Mouse (Mus musculus) gastrocnemius, postnatal 36 days (tissue): ENCODE measurements around the gene Tnnc2. TPM values are rescaled to one million over a fixed set of nuclear protein-coding genes. Genes with fewer than 3 reads are reported as not detected.
A peak's percentile ranks its signal among the peaks of the same experiment; 100 is the strongest.

Experiments
- DNase-seq, 2 experiments: peaks; one replicate each; pipeline ENCODE4 v3.0.0; 2022
- intact Hi-C: fragments of 180-260 bp; cut with DNase I; formaldehyde crosslinking; loops from one replicate; pipeline ENCODE4 v1.15.1; 2025
- total RNA-seq, 2 experiments: library from RNA; stranded (reverse); gene quantifications; 2 replicates each; pipeline ENCODE4 v1.2.3; 2021

Gene Tnnc2
- total RNA-seq, 2 experiments from 2014 or later = 16,945 to 17,744 TPM

DNA sequence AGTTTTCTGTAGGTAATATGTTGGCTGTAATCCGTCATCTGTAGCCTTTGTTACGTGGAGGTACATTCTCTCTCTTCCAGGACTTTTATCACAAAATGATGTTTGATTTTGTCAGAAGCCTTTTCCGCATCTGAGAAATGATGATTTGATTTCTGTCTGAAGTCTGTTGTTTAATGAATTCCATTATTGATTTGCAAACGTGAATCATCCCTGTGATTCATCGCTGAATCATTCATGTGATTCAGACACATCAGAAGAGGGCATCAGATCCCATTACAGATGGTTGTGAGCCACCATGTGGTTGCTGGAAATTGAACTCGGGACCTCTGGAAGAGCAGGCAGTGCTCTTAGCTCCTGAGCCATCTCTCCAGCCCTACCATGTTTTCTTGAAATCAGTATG is 30.8 kb downstream of the Tnnc2 start:
- no peak for DNase-seq

DNA sequence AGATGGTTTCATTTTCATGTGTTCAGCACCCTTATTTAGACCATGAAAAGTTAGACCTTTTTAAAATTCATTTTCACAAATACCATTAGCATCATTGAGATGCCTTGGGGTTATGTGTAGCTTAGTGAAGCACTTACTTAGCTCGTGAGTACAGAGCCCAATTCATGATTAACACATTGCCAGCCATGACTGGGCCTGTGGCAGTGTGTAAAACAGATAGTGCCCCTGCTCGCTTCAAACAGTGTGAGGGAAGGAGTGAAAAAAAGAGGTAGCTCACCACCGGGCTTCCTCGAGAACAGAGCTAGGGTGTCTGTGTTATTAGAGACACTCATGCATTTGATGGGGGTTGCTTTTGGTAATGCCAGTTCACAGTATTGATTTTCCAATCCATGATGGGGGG is 31.6 kb downstream of the Tnnc2 start:
- intact Hi-C loops = no loop called here
- DNase-seq = no peak

More for the DNA sequence above, 30.8 kb downstream of the Tnnc2 start:
- intact Hi-C loops = no loop called here

DNA sequence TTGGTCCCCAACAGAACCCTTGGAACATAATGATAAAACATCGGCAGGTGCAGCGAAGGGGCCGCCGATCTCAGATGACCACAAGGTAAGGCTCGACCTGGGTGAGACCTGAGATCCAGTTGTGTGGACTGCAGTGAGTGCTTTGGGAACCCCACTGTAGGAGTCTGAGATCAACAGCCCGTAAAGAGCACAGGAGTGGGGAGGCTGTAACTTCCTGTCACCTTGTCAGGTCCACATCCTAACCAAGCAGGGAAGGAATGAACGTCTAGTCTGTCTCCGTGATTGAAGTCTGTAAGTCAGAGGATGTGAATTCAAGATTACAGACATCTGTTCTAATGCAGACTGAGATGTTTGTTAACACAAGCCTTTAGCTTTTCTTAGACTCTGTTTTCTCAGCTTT is 33.1 kb downstream of the Tnnc2 start:
- DNase-seq = no peak
- intact Hi-C loops = no loop called here

DNA sequence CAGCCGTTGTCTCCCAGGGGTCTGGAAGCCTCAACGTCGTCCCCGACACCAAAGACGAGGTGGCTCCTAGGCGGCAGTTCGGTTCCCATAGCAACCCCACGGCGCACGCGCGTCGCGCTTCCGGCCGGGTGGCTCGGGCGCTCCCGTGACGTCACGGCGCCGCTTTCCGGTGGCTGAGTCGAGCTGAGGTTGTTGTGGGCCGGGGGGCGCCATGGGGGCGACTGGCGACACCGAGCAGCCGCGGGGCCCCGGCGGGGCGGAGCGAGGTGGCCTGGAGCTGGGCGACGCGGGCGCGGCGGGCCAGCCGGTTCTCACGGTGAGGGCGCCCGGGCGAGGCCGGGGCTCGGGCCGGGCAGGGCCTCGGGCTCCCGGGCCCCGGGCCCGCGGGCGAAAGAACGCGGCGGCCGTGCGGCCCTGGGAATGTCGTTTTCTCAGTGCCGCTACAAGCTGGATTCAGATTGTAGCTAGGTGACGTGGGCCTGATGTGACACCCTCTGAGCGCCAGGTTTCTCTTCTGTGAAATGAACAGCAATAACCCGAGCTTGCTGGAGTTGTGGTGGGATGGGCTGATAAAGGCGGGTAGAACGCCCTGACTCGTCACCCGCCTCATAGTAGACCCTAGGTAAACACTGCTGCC is 33.8 kb downstream of the Tnnc2 start, which contains the start of the genes Wfdc3 and Dnttip1:
Wfdc3 (minus strand) TSS at position 89 of the 637 bp plus-strand sequence.
Dnttip1 (plus strand) TSS at position 141 of the 637 bp plus-strand sequence.
- peak; percentile 90 to 92 for DNase-seq
- intact Hi-C loops = no loop called here

DNA sequence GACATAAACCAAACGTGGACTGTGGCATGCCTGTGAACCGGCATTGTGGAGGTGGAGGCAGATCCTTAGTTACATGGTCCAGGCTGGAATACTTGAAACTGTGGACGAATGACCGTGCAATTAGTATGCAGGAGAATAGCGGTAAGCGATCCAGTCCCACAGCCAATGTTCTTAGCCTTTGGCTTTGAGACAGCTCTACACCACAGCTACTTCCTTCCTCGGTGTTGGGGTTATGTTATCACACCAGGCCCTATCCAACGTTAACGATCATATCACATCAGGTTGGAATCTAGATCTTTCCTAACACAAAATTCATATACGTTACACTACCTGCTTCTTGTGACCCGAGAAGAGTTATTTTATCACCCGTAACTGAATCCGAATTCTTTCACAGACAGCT is 34.8 kb downstream of the Tnnc2 start:
- no peak for DNase-seq
- intact Hi-C loops = no loop called here

DNA sequence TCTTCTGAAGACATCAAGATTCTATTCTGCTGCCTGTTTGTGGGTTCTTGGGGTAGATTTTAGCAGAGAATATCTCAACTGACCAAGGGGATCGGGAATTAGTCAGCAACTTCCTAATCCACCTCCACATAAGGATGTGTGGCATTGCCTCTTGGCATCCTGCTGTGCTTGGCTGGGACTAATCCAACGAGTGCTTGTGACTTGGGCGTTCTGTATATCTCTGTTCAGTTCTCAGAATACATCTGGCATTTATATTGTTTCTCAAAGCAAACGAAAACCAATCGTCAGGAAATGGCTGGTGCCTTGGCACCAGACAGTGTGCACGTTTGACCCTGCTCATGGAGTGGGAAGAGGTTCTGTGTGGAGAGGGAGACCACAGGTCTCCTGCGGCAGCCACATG is 39.9 kb downstream of the Tnnc2 start:
- no peak for DNase-seq
- intact Hi-C loops = no loop called here

DNA sequence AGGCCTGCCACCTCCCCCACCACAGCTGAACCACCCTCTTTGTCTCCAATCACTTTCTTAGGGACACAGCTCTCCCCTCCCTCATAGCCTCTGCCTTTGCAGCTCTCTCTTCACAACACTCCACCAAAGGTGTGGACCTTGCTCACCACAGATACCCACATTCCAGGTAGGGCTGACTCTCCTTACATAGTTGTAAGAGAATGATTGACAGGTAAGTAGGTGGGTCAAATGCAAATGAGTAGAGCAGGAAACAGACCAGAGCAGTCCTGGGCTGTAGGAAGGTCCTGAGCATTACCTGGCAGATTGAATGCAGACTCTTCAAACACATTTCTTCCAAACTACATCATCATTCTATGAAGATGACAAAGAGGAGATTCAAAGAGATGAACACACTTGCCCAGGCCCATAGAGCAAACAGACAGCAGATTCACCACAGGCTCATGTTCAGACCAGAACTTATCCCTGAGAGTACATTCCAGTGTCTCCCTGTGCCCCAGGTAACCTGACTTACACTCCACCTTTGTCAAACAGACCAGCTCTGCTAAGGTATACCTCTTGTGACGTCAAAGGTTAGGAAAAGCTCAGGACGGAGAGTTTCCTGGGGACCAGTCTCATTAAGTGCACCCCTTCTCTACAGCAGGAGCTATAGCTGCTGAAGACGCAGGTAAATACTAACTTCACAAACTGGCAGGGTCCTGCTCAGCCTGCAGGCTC is 42.2 kb downstream of the Tnnc2 start:
- DNase-seq = no peak
- intact Hi-C loops = no loop called here

DNA sequence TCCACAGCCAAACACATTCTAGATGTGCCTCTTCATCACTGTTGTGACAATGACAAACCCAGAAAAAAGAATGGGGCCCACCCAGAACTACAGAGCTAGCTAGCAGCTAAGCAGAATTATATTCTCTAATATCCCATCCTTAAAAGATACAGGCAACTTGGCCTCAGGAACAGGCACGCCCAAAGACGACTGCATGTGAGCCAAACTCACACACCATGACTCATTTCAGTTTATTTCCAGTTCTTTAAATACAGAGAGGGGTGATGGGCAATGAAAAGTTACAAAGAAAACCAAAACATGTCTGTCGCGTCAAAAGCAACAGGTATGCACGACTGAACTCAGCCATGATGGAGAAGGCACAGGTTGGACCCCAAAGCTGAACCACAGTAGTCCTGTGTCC is 44.3 kb downstream of the Tnnc2 start:
- intact Hi-C loops = no loop called here
- DNase-seq = no peak

DNA sequence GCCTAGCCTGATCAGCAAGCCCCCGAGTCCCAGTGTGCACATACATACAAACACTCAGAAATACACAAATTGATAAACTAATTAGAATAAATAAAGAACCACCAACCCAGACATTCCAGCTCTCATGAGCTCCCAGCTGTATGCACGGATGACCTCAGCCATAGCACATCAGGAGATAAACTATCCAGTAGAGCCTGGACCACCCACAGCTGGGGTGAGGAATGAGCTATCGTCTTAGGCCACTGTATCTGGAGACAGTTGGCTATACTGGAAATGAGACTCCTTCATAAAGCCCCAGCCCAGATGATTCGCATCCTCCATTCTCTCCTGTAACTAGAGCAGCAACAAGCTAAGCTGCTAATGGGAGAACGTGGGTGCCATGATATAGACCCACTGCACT is 44.9 kb downstream of the Tnnc2 start:
- intact Hi-C loops = no loop called here
- DNase-seq = no peak

DNA sequence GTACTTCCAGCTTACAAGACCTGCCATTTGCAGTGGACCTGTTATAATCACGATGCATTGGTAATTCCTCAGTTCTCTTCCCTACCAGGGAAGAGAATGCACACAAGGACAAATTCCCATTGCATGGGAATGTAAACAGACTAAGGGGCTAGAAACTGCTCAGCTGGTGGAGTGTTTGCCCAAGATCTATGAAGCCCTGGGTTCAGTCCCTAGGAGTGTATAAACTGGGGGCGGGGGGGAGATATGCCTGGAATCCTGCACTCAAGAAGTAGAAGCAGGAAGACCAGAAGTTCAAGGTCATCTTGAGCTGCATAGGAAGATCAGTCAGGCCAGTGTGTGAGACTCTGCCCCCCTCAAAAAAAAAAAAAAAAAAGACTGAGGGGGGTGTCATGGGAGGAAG is 46.5 kb downstream of the Tnnc2 start:
- intact Hi-C loops = no loop called here
- no peak for DNase-seq

DNA sequence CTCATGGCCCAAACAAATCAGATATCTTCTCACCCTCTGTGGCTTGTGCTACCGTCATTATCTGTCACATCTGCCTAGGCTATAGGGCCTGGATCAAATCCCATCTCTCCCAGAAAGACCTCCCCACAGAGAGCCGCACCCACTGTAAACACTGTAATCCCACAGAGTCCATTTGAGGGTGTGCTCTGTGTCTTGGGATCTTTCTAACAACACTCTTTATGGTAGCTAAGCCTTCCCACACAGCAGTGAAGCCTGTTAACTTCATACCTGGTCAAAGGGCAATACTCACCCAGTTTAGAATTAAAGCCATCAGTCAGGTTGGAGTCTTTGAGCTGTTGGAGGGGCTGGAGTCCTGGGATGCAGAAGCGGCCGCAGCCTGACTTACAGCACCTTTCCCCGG is 48.0 kb downstream of the Tnnc2 start:
- intact Hi-C loops = no loop called here
- no peak for DNase-seq

Other genes with a start within 250 kb of the Tnnc2 start
- under 1 TPM in 1 of 2 experiments, not detected in 1; 0.71 TPM for gene Wfdc2, start 217.6 kb downstream of the Tnnc2 start, total RNA-seq
- gene Spint3, start 206.5 kb downstream of the Tnnc2 start, total RNA-seq = not detected
- gene Wfdc6a, start 194.5 kb downstream of the Tnnc2 start, total RNA-seq = not detected
- gene Eppin, start 186.4 kb downstream of the Tnnc2 start, total RNA-seq = not detected
- gene Wfdc6b, start 166.4 kb downstream of the Tnnc2 start, total RNA-seq = not detected
- not detected for gene Wfdc8, start 166.3 kb downstream of the Tnnc2 start, total RNA-seq
- gene Wfdc16, start 141.2 kb downstream of the Tnnc2 start, total RNA-seq = not detected
- gene Wfdc10, start 123.9 kb downstream of the Tnnc2 start, total RNA-seq = not detected
- gene Wfdc9, start 123.4 kb downstream of the Tnnc2 start, total RNA-seq = not detected
- gene Wfdc11, start 105.9 kb downstream of the Tnnc2 start, total RNA-seq = not detected
- not detected for gene Wfdc13, start 94.9 kb downstream of the Tnnc2 start, total RNA-seq
- not detected for gene Spint4, start 81.5 kb downstream of the Tnnc2 start, total RNA-seq
- gene Spint5, start 64.7 kb downstream of the Tnnc2 start, total RNA-seq = not detected
- gene Wfdc3, start 34.0 kb downstream of the Tnnc2 start, total RNA-seq = not detected
- gene Dnttip1, start 34.0 kb downstream of the Tnnc2 start, total RNA-seq = 10 to 100 TPM; 15.8 to 18.1 TPM
- 1 to 10 TPM; 1.0 to 1.4 TPM for gene Ube2c, start 10.1 kb downstream of the Tnnc2 start, total RNA-seq
- gene Snx21, start 5.9 kb upstream of the Tnnc2 start, total RNA-seq = 10 to 100 TPM; 18.1 to 20.8 TPM
- 1 to 10 TPM; 6.9 to 8.6 TPM for gene Acot8, start 24.9 kb upstream of the Tnnc2 start, total RNA-seq
- gene Zswim3, start 25.1 kb upstream of the Tnnc2 start, total RNA-seq = 1 to 10 TPM; 1.2 TPM
- gene Zswim1, start 42.7 kb upstream of the Tnnc2 start, total RNA-seq = 1 to 10 TPM; 3.0 to 4.6 TPM
- gene Spata25, start 48.6 kb upstream of the Tnnc2 start, total RNA-seq = under 1 TPM in 1 of 2 experiments, not detected in 1; 0.36 TPM
- 10 to 100 TPM; 45.6 to 49.4 TPM for gene Ctsa, start 52.9 kb upstream of the Tnnc2 start, total RNA-seq
- 10 to 100 TPM; 35.8 to 36.3 TPM for gene Neurl2, start 53.5 kb upstream of the Tnnc2 start, total RNA-seq
- gene Pltp, start 77.7 kb upstream of the Tnnc2 start, total RNA-seq = 10 to 100 TPM; 15.3 to 15.7 TPM
- 10 to 100 TPM; 23.8 to 26.9 TPM for gene Pcif1, start 99.3 kb upstream of the Tnnc2 start, total RNA-seq
- gene Zfp335, start 131.8 kb upstream of the Tnnc2 start, total RNA-seq = 1 to 10 TPM; 8.8 to 9.3 TPM
- under 1 TPM; 0.38 to 0.62 TPM for gene Mmp9, start 160.8 kb upstream of the Tnnc2 start, total RNA-seq
- gene Slc12a5, start 180.8 kb upstream of the Tnnc2 start, total RNA-seq = under 1 TPM; 0.25 to 0.36 TPM